Mouse (Mus musculus): ENCODE data around the gene Irx4. TPM values are rescaled to one million over a fixed set of nuclear protein-coding genes. Genes with fewer than 3 reads are reported as not detected.
A peak's percentile ranks its signal among the peaks of the same experiment; 100 is the strongest.

Irx4 gene
- polyA plus RNA-seq, 1 experiment from 2014 or later, result 0.16 TPM

GRCm38 (mm10) chr13:73259577-73260353 is 514 bp upstream of the Irx4 start:
- Histone ChIP-seq H3K27me3 (replicated peaks; ENCODE audit: control insufficient read depth, insufficient read depth, low read length) (peaks cover 79% of the 10 kb centered on the region), H3K36me3 (ENCODE audit: control insufficient read depth, insufficient read depth, low read length) (no peaks in the 10 kb centered on the region), H3K9me3 (ENCODE audit: control insufficient read depth, low read length) (no peaks in the 10 kb centered on the region), H3K4me1 (replicated peaks; ENCODE audit: control insufficient read depth, insufficient read depth, low read length) (peaks cover 10% of the 10 kb centered on the region), H3K27ac (ENCODE audit: low read depth) (no peak overlapping the region), H3K4me2 (ENCODE audit: low read length) (peak overlapping the region; percentile 57), H3K9ac (ENCODE audit: low read length) (no peak overlapping the region), H3K4me3 (ENCODE audit: low read depth, low read length) (peak overlapping the region; percentile 29)
- DNase-seq (ENCODE audit: low spot score) (no peak), ATAC-seq (replicated peaks; ENCODE audit: low FRiP score, low TSS enrichment, low read depth) (no peak)
- WGBS, result 18% methylated on average over 10 of the region's 10 CpGs

- DNase-seq (ENCODE audit: low spot score) (no peak), ATAC-seq (replicated peaks; ENCODE audit: low FRiP score, low TSS enrichment, low read depth) (no peak)
- peak overlapping the region; percentile 57 for H3K4me2 ChIP-seq (ENCODE audit: low read length)
- 6% methylated on average over 25 of the region's 25 CpGs for WGBS
- peaks cover 10% of the 10 kb centered on the region for H3K4me1 ChIP-seq (replicated peaks; ENCODE audit: control insufficient read depth, insufficient read depth, low read length)
- H3K4me3 ChIP-seq (ENCODE audit: low read depth, low read length), result peak overlapping the region; percentile 29
- peaks cover 91% of the 10 kb centered on the region for H3K27me3 ChIP-seq (replicated peaks; ENCODE audit: control insufficient read depth, insufficient read depth, low read length)
- H3K36me3 ChIP-seq (ENCODE audit: control insufficient read depth, insufficient read depth, low read length), result no peaks in the 10 kb centered on the region
- no peak overlapping the region for H3K9ac ChIP-seq (ENCODE audit: low read length)
- H3K9me3 ChIP-seq (ENCODE audit: control insufficient read depth, low read length), result no peaks in the 10 kb centered on the region
- no peak overlapping the region for H3K27ac ChIP-seq (ENCODE audit: low read depth)
Measured at GRCm38 (mm10) chr13:73261036-73261730, 904 bp downstream of the Irx4 start.

GRCm38 (mm10) chr13:73261881-73262280 is 1.6 kb downstream of the Irx4 start:
- peaks cover 97% of the 10 kb centered on the region for H3K27me3 ChIP-seq (replicated peaks; ENCODE audit: control insufficient read depth, insufficient read depth, low read length)
- H3K36me3 ChIP-seq (ENCODE audit: control insufficient read depth, insufficient read depth, low read length), result no peaks in the 10 kb centered on the region
- H3K27ac ChIP-seq (ENCODE audit: low read depth), result no peak overlapping the region
- 24% methylated on average over 2 of the region's 2 CpGs for WGBS
- DNase-seq (ENCODE audit: low spot score) (no peak), ATAC-seq (replicated peaks; ENCODE audit: low FRiP score, low TSS enrichment, low read depth) (no peak)
- H3K9me3 ChIP-seq (ENCODE audit: control insufficient read depth, low read length), result no peaks in the 10 kb centered on the region
- H3K9ac ChIP-seq (ENCODE audit: low read length), result no peak overlapping the region
- no peak overlapping the region for H3K4me2 ChIP-seq (ENCODE audit: low read length)
- peaks cover 10% of the 10 kb centered on the region for H3K4me1 ChIP-seq (replicated peaks; ENCODE audit: control insufficient read depth, insufficient read depth, low read length)
- H3K4me3 ChIP-seq (ENCODE audit: low read depth, low read length), result no peak overlapping the region

- no peak overlapping the region for H3K4me3 ChIP-seq (ENCODE audit: low read depth, low read length)
- 4% methylated on average over 24 of the region's 24 CpGs for WGBS
- DNase-seq (ENCODE audit: low spot score) (no peak), ATAC-seq (replicated peaks; ENCODE audit: low FRiP score, low TSS enrichment, low read depth) (no peak)
- H3K4me2 ChIP-seq (ENCODE audit: low read length), result peak overlapping the region; percentile 12; the same call in 1 of the 2 replicates
- H3K4me1 ChIP-seq (replicated peaks; ENCODE audit: control insufficient read depth, insufficient read depth, low read length), result peaks cover 10% of the 10 kb centered on the region
- H3K27ac ChIP-seq (ENCODE audit: low read depth), result no peak overlapping the region
- H3K27me3 ChIP-seq (replicated peaks; ENCODE audit: control insufficient read depth, insufficient read depth, low read length), result peaks cover 97% of the 10 kb centered on the region
- H3K9ac ChIP-seq (ENCODE audit: low read length), result no peak overlapping the region
- H3K9me3 ChIP-seq (ENCODE audit: control insufficient read depth, low read length), result no peaks in the 10 kb centered on the region
- no peaks in the 10 kb centered on the region for H3K36me3 ChIP-seq (ENCODE audit: control insufficient read depth, insufficient read depth, low read length)
Measured at GRCm38 (mm10) chr13:73262336-73263127, 2.3 kb downstream of the Irx4 start.

- Histone ChIP-seq H3K4me2 (ENCODE audit: low read length) (peak overlapping the region; percentile 12; the same call in 1 of the 2 replicates), H3K9ac (ENCODE audit: low read length) (no peak overlapping the region), H3K36me3 (ENCODE audit: control insufficient read depth, insufficient read depth, low read length) (no peaks in the 10 kb centered on the region), H3K4me3 (ENCODE audit: low read depth, low read length) (0 out of 2 replicates have a peak overlapping the region, but pooled peaks have one; percentile 8), H3K9me3 (ENCODE audit: control insufficient read depth, low read length) (no peaks in the 10 kb centered on the region), H3K4me1 (replicated peaks; ENCODE audit: control insufficient read depth, insufficient read depth, low read length) (peaks cover 10% of the 10 kb centered on the region), H3K27ac (ENCODE audit: low read depth) (no peak overlapping the region), H3K27me3 (replicated peaks; ENCODE audit: control insufficient read depth, insufficient read depth, low read length) (peaks cover 97% of the 10 kb centered on the region)
- DNase-seq (ENCODE audit: low spot score), result peak; percentile 68
- WGBS, result 3% methylated on average over 40 of the region's 40 CpGs
- no peak for ATAC-seq (replicated peaks; ENCODE audit: low FRiP score, low TSS enrichment, low read depth)
Measured at GRCm38 (mm10) chr13:73263128-73263971, 3.1 kb downstream of the Irx4 start.

GRCm38 (mm10) chr13:73264166-73264735 is 4.0 kb downstream of the Irx4 start:
- no peak overlapping the region for H3K4me3 ChIP-seq (ENCODE audit: low read depth, low read length)
- no peak overlapping the region for H3K27ac ChIP-seq (ENCODE audit: low read depth)
- no peaks in the 10 kb centered on the region for H3K36me3 ChIP-seq (ENCODE audit: control insufficient read depth, insufficient read depth, low read length)
- H3K4me1 ChIP-seq (replicated peaks; ENCODE audit: control insufficient read depth, insufficient read depth, low read length), result peaks cover 10% of the 10 kb centered on the region
- no peaks in the 10 kb centered on the region for H3K9me3 ChIP-seq (ENCODE audit: control insufficient read depth, low read length)
- DNase-seq (ENCODE audit: low spot score), result no peak
- no peak for ATAC-seq (replicated peaks; ENCODE audit: low FRiP score, low TSS enrichment, low read depth)
- H3K4me2 ChIP-seq (ENCODE audit: low read length), result no peak overlapping the region
- H3K27me3 ChIP-seq (replicated peaks; ENCODE audit: control insufficient read depth, insufficient read depth, low read length), result peaks cover 97% of the 10 kb centered on the region
- 14% methylated on average over 29 of the region's 29 CpGs for WGBS
- H3K9ac ChIP-seq (ENCODE audit: low read length), result no peak overlapping the region

- Histone ChIP-seq H3K4me3 (ENCODE audit: low read depth, low read length) (no peak overlapping the region), H3K27ac (ENCODE audit: low read depth) (no peak overlapping the region), H3K9ac (ENCODE audit: low read length) (no peak overlapping the region), H3K4me1 (replicated peaks; ENCODE audit: control insufficient read depth, insufficient read depth, low read length) (peaks cover 10% of the 10 kb centered on the region), H3K9me3 (ENCODE audit: control insufficient read depth, low read length) (no peaks in the 10 kb centered on the region), H3K27me3 (replicated peaks; ENCODE audit: control insufficient read depth, insufficient read depth, low read length) (peaks cover 97% of the 10 kb centered on the region), H3K4me2 (ENCODE audit: low read length) (no peak overlapping the region), H3K36me3 (ENCODE audit: control insufficient read depth, insufficient read depth, low read length) (no peaks in the 10 kb centered on the region)
- ATAC-seq (replicated peaks; ENCODE audit: low FRiP score, low TSS enrichment, low read depth) (no peak), DNase-seq (ENCODE audit: low spot score) (no peak)
- WGBS, result 26% methylated on average over 8 of the region's 8 CpGs
Measured at GRCm38 (mm10) chr13:73264831-73265230, 4.6 kb downstream of the Irx4 start.

Data from intestine, embryonic 14.5 days (tissue).